Mouse (Mus musculus): Measurements from ENCODE around the gene Nrsn2. TPM values are rescaled to one million over a fixed set of nuclear protein-coding genes. Genes with fewer than 3 reads are reported as not detected.
"Not testable (repeated sequence)": the region's sequence is repeated elsewhere in the genome, so short reads cannot be mapped to it uniquely, and the experiment has no call there.

Nrsn2 gene
- polyA plus RNA-seq, 1 experiment: not detected

GRCm38 (mm10) chr2:152363245-152364147 lies 12.9 kb downstream of the Nrsn2 start:
- TF ChIP-seq GATA1 (IDR thresholded peaks at IDR 0.05; ENCODE audit: borderline replicate concordance, low read length) (no peak), FLI1 (IDR thresholded peaks at IDR 0.05; ENCODE audit: low read length) (no peak)
- H3K27me3 ChIP-seq (replicated peaks): peaks cover 12% of the 10 kb centered on the region
- peaks cover 3% of the 10 kb centered on the region for H3K36me3 ChIP-seq (replicated peaks; ENCODE audit: low read length)
- H3K4me1 ChIP-seq: peaks cover 53% of the 10 kb centered on the region
- H3K9me3 ChIP-seq: peaks cover 5% of the 10 kb centered on the region
- H3K4me3 ChIP-seq (replicated peaks): peak overlapping the region; percentile 86

GRCm38 (mm10) chr2:152361193-152361592 lies 15.2 kb downstream of the Nrsn2 start:
- TF ChIP-seq GATA1 (IDR thresholded peaks at IDR 0.05; ENCODE audit: borderline replicate concordance, low read length) (no peak), FLI1 (IDR thresholded peaks at IDR 0.05; ENCODE audit: low read length) (no peak)
- Histone ChIP-seq H3K4me3 (replicated peaks) (no peak overlapping the region), H3K27me3 (replicated peaks) (peaks cover 6% of the 10 kb centered on the region), H3K36me3 (replicated peaks; ENCODE audit: low read length) (peaks cover 3% of the 10 kb centered on the region), H3K9me3 (peaks cover 5% of the 10 kb centered on the region), H3K4me1 (peaks cover 42% of the 10 kb centered on the region)

- no peak overlapping the region for H3K4me3 ChIP-seq (replicated peaks)
- TF ChIP-seq FLI1 (IDR thresholded peaks at IDR 0.05; ENCODE audit: low read length) (no peak), GATA1 (IDR thresholded peaks at IDR 0.05; ENCODE audit: borderline replicate concordance, low read length) (no peak)
Measured at GRCm38 (mm10) chr2:152360271-152360775, 16.1 kb downstream of the Nrsn2 start.

GRCm38 (mm10) chr2:152359616-152360015 lies 16.8 kb downstream of the Nrsn2 start:
- H3K4me1 ChIP-seq: peaks cover 34% of the 10 kb centered on the region
- peaks cover 3% of the 10 kb centered on the region for H3K36me3 ChIP-seq (replicated peaks; ENCODE audit: low read length)
- peaks cover 5% of the 10 kb centered on the region for H3K9me3 ChIP-seq
- no peak overlapping the region for H3K4me3 ChIP-seq (replicated peaks)
- TF ChIP-seq GATA1 (IDR thresholded peaks at IDR 0.05; ENCODE audit: borderline replicate concordance, low read length) (no peak), FLI1 (IDR thresholded peaks at IDR 0.05; ENCODE audit: low read length) (no peak)
- peaks cover 11% of the 10 kb centered on the region for H3K27me3 ChIP-seq (replicated peaks)

More at GRCm38 (mm10) chr2:152360271-152360775, 16.1 kb downstream of the Nrsn2 start:
- Histone ChIP-seq H3K9me3 (peaks cover 5% of the 10 kb centered on the region), H3K27me3 (replicated peaks) (peaks cover 8% of the 10 kb centered on the region), H3K36me3 (replicated peaks; ENCODE audit: low read length) (peaks cover 3% of the 10 kb centered on the region), H3K4me1 (peaks cover 35% of the 10 kb centered on the region)

GRCm38 (mm10) chr2:152358977-152359376 lies 17.5 kb downstream of the Nrsn2 start:
- H3K4me1 ChIP-seq: peaks cover 32% of the 10 kb centered on the region
- not testable (repeated sequence) for H3K36me3 ChIP-seq (replicated peaks; ENCODE audit: low read length); H3K4me3 ChIP-seq (replicated peaks); H3K9me3 ChIP-seq
- H3K27me3 ChIP-seq (replicated peaks): peaks cover 11% of the 10 kb centered on the region

- peaks cover 11% of the 10 kb centered on the region for H3K27me3 ChIP-seq (replicated peaks)
- TF ChIP-seq FLI1 (IDR thresholded peaks at IDR 0.05; ENCODE audit: low read length) (no peak), GATA1 (IDR thresholded peaks at IDR 0.05; ENCODE audit: borderline replicate concordance, low read length) (no peak)
- H3K4me3 ChIP-seq (replicated peaks): no peak overlapping the region
- peaks cover 5% of the 10 kb centered on the region for H3K9me3 ChIP-seq
- H3K4me1 ChIP-seq: peaks cover 21% of the 10 kb centered on the region
- H3K36me3 ChIP-seq (replicated peaks; ENCODE audit: low read length): peaks cover 3% of the 10 kb centered on the region
Measured at GRCm38 (mm10) chr2:152357254-152357653, 19.2 kb downstream of the Nrsn2 start.

GRCm38 (mm10) chr2:152349842-152350540 lies 26.4 kb downstream of the Nrsn2 start:
- TF ChIP-seq FLI1 (IDR thresholded peaks at IDR 0.05; ENCODE audit: low read length) (no peak), GATA1 (IDR thresholded peaks at IDR 0.05; ENCODE audit: borderline replicate concordance, low read length) (no peak)
- no peaks in the 10 kb centered on the region for H3K9me3 ChIP-seq
- no peaks in the 10 kb centered on the region for H3K36me3 ChIP-seq (replicated peaks; ENCODE audit: low read length)
- H3K4me3 ChIP-seq (replicated peaks): peak overlapping the region; percentile 79
- peaks cover under 1% of the 10 kb centered on the region for H3K27me3 ChIP-seq (replicated peaks)
- peaks cover 68% of the 10 kb centered on the region for H3K4me1 ChIP-seq

GRCm38 (mm10) chr2:152349205-152349604 lies 27.2 kb downstream of the Nrsn2 start:
- Histone ChIP-seq H3K4me3 (replicated peaks) (no peak overlapping the region), H3K27me3 (replicated peaks) (no peaks in the 10 kb centered on the region), H3K36me3 (replicated peaks; ENCODE audit: low read length) (no peaks in the 10 kb centered on the region), H3K4me1 (peaks cover 75% of the 10 kb centered on the region), H3K9me3 (no peaks in the 10 kb centered on the region)
- TF ChIP-seq GATA1 (IDR thresholded peaks at IDR 0.05; ENCODE audit: borderline replicate concordance, low read length): no peak
- TF ChIP-seq FLI1 (IDR thresholded peaks at IDR 0.05; ENCODE audit: low read length): no peak

- no peaks in the 10 kb centered on the region for H3K27me3 ChIP-seq (replicated peaks)
- peaks cover 86% of the 10 kb centered on the region for H3K4me1 ChIP-seq
- TF ChIP-seq GATA1 (IDR thresholded peaks at IDR 0.05; ENCODE audit: borderline replicate concordance, low read length) (no peak), FLI1 (IDR thresholded peaks at IDR 0.05; ENCODE audit: low read length) (no peak)
- no peaks in the 10 kb centered on the region for H3K36me3 ChIP-seq (replicated peaks; ENCODE audit: low read length)
- H3K9me3 ChIP-seq: no peaks in the 10 kb centered on the region
- no peak overlapping the region for H3K4me3 ChIP-seq (replicated peaks)
Measured at GRCm38 (mm10) chr2:152347722-152348121, 28.7 kb downstream of the Nrsn2 start.

Measured in megakaryocyte, embryonic 14.5 days (primary cell).